Mouse (Mus musculus): ENCODE results near the gene Zdhhc3. TPM values are rescaled to one million over a fixed set of nuclear protein-coding genes. Genes with fewer than 3 reads are reported as not detected.
A peak's percentile ranks its signal among the peaks of the same experiment; 100 is the strongest.

Zdhhc3 gene
- total RNA-seq, 2 experiments from 2014 or later, result 53.2 to 55.8 TPM

- intact Hi-C loops (cut with DNase I), result no loop called here
- H3K27ac ChIP-seq, result peak overlapping the region; percentile 74
- DNase-seq, result no peak
- H3K4me3 ChIP-seq, result no peak overlapping the region
- TF ChIP-seq CTCF (IDR thresholded peaks at IDR 0.05), result no peak
These were observed 27.0 kb upstream of the Zdhhc3 start for GRCm38 (mm10) chr9:123139887-123140614.

GRCm38 (mm10) chr9:123138891-123139474, 26.0 kb upstream of the Zdhhc3 start:
- peak; percentile 86 for DNase-seq
- TF ChIP-seq CTCF (IDR thresholded peaks at IDR 0.05), result no peak
- peak overlapping the region; percentile 74 for H3K27ac ChIP-seq
- intact Hi-C loops (cut with DNase I), result no loop called here
- no peak overlapping the region for H3K4me3 ChIP-seq

GRCm38 (mm10) chr9:123136953-123137682, 24.1 kb upstream of the Zdhhc3 start:
- intact Hi-C loops (cut with DNase I), result no loop called here
- no peak for TF ChIP-seq CTCF (IDR thresholded peaks at IDR 0.05)
- H3K4me3 ChIP-seq, result no peak overlapping the region
- peak; percentile 51 for DNase-seq
- H3K27ac ChIP-seq, result peak overlapping the region; percentile 74

GRCm38 (mm10) chr9:123132994-123133393, 20.0 kb upstream of the Zdhhc3 start:
- no peak for TF ChIP-seq CTCF (IDR thresholded peaks at IDR 0.05)
- Histone ChIP-seq H3K4me3 (no peak overlapping the region), H3K27ac (no peak overlapping the region)
- intact Hi-C loops (cut with DNase I), result no loop called here
- DNase-seq, result no peak

- H3K4me3 ChIP-seq, result no peak overlapping the region
- no peak for DNase-seq
- no peak for TF ChIP-seq CTCF (IDR thresholded peaks at IDR 0.05)
- intact Hi-C loops (cut with DNase I), result no loop called here
- H3K27ac ChIP-seq, result no peak overlapping the region
These were observed 14.7 kb upstream of the Zdhhc3 start for GRCm38 (mm10) chr9:123127663-123128062.

DNA sequence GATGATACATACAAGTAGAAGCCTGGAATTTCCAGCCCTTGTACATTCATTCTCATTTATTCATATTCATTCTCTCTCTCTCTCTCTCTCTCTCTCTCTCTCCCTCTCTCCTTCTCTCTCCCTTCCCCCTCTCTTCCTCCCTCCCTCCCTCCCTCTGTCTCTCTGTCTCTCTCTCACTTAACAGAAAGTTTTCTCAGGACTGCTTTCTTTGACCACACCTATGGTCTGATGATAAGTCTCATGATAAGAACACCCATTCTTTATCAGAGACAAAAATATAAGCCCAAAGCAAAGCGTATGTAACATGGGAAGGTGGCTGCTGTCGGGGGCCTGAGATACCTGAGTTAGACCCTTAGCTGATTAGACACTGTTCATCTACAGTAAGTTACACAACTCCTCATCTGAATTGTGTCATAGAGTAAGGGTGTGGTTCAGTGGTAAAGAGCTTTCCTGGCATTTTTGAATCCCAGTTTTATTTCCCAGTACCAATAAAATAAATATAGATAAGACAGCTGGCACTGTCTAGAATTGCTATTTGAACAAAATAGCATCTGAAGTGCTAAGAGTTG, 11.5 kb upstream of the Zdhhc3 start:
- intact Hi-C loops (cut with DNase I), result no loop called here
- no peak for DNase-seq
- H3K27ac ChIP-seq, result peak overlapping the region; percentile 73; the same call in 1 of the 2 replicates
- no peak overlapping the region for H3K4me3 ChIP-seq
- no peak for TF ChIP-seq CTCF (IDR thresholded peaks at IDR 0.05)

DNA sequence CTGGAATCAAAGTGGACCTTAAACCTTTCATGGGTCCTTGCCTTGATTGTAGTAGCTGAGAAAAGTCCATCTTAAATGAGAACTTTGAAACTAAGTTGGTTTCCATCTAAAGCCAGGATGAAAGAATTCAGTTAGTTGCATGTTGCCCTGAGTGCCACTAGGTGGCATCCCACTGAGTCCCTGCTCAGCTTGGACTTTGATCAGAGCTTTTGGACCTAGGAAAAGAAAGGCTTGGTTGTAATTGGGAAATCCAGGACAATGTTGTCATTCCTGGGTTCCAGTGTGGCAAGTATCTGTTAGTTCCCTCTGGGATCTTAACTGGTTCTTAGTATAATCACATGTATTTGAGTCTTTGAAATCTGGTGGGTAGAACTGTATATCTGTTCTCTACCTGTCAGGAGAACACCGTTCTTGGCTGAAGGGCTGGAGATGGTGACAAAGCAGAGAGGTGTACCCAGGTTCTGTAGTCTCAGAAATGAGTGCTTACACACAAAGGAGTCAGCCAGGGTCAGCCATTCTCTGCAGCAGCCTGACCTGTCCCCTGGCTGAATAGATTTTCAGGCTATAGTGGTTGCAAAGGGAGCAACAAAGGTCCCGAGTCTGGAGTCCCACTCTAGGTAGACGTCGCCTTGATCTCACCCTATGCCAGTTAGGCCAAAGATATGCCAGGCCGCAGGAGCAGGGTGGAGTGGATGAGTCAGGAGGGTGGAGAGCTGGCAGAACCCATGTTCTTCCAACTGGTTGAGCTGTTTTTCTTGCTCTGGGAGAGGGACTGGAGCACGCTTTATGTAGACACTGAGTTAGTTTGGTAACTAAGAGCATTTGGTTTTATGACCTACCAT, 10.8 kb upstream of the Zdhhc3 start:
- peak; percentile 37 for DNase-seq
- TF ChIP-seq CTCF (IDR thresholded peaks at IDR 0.05), result peak; percentile 86
- Histone ChIP-seq H3K27ac (peak overlapping the region; percentile 73), H3K4me3 (no peak overlapping the region)
- intact Hi-C loops (cut with DNase I), result no loop called here

- intact Hi-C loops (cut with DNase I), result no loop called here
- DNase-seq, result no peak
- no peak overlapping the region for H3K4me3 ChIP-seq
- no peak for TF ChIP-seq CTCF (IDR thresholded peaks at IDR 0.05)
- H3K27ac ChIP-seq, result 0 out of 2 replicates have a peak overlapping the region, but pooled peaks have one; percentile 13
These were observed 10.0 kb upstream of the Zdhhc3 start for GRCm38 (mm10) chr9:123123017-123123416.

GRCm38 (mm10) chr9:123115566-123115965, 2.6 kb upstream of the Zdhhc3 start:
- no peak overlapping the region for H3K27ac ChIP-seq
- intact Hi-C loops (cut with DNase I), result loop anchor here (5.0 to 10.0 kb wide), 3 partner anchors 163 to 251 kb away; partner anchors contain the start of genes 1110059G10Rik, Kif15, Lars2 and Zfp445
- H3K4me3 ChIP-seq, result no peak overlapping the region
- DNase-seq, result no peak
- no peak for TF ChIP-seq CTCF (IDR thresholded peaks at IDR 0.05)

- intact Hi-C loops (cut with DNase I), result loop anchor here (5.0 to 10.0 kb wide), 3 partner anchors 143 to 251 kb away; partner anchors contain the start of genes Lars2 and Zfp445
- no peak for TF ChIP-seq CTCF (IDR thresholded peaks at IDR 0.05)
- DNase-seq, result no peak
- peak overlapping the region; percentile 97 for H3K4me3 ChIP-seq
- peak overlapping the region; percentile 98; the same call in 1 of the 2 replicates for H3K27ac ChIP-seq
These were observed 926 bp upstream of the Zdhhc3 start for GRCm38 (mm10) chr9:123113931-123114330.

- intact Hi-C loops (cut with DNase I), result loop anchor here (5.0 to 10.0 kb wide), 3 partner anchors 146 to 253 kb away; partner anchors contain the start of genes Lars2 and Zfp445
- DNase-seq, result no peak
- Histone ChIP-seq H3K27ac (0 out of 2 replicates have a peak overlapping the region, but pooled peaks have one; percentile 98), H3K4me3 (peak overlapping the region; percentile 97)
- no peak for TF ChIP-seq CTCF (IDR thresholded peaks at IDR 0.05)
These were observed 1.2 kb downstream of the Zdhhc3 start for GRCm38 (mm10) chr9:123111751-123112221.
